Mouse (Mus musculus): ENCODE data around the gene Rbpjl. TPM values are rescaled to one million over a fixed set of nuclear protein-coding genes. Genes with fewer than 3 reads are reported as not detected.

The Rbpjl gene
- polyA plus RNA-seq, 1 experiment: 86.8 TPM

DNA sequence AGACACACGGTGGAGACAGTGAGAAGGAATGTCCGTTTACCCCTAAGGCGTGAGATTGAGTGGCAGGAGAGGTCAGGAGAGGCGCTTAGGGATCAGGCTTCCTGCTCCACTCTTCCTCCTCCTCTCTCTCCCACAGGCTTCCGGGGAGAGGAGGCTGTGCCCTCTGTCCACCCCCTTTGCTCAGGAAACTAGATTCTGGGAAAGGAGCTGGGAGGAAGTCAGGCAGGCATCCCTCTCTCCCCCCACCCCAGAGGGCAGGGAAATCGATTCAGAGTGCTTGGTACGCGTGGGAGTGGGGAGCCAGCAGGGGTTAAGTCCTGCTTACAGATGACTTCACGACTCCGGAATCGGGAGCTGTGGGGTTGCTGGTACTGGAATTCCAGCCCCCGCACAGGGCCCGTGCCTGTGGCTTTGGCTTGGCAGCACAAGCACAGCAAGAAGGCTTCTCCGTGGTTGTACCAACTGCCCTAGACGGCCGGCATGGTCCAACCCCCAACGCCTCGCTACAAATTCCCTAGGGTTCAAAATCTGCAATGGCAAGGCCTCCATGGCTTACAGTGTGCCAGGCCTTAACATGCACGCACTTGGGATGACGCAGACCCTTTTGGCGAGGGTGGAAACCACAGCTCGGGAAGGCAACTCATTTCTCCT lies 29.7 kb downstream of the Rbpjl start:
- WGBS: 23% methylated on average over 22 of the region's 22 CpGs
- Histone ChIP-seq H3K4me1 (ENCODE audit: control insufficient read depth, insufficient read depth, low read length) (peaks cover 21% of the 10 kb centered on the region), H3K4me3 (replicated peaks; ENCODE audit: extremely low read depth, low read depth, low read length) (no peak overlapping the region)
- DNase-seq: no peak
- no peak for TF ChIP-seq POLR2A (IDR thresholded peaks at IDR 0.05; ENCODE audit: borderline replicate concordance, extremely low read depth, low read depth, low read length)
- TF ChIP-seq CTCF (IDR thresholded peaks at IDR 0.05; ENCODE audit: insufficient read depth, low read length): no peak

DNA sequence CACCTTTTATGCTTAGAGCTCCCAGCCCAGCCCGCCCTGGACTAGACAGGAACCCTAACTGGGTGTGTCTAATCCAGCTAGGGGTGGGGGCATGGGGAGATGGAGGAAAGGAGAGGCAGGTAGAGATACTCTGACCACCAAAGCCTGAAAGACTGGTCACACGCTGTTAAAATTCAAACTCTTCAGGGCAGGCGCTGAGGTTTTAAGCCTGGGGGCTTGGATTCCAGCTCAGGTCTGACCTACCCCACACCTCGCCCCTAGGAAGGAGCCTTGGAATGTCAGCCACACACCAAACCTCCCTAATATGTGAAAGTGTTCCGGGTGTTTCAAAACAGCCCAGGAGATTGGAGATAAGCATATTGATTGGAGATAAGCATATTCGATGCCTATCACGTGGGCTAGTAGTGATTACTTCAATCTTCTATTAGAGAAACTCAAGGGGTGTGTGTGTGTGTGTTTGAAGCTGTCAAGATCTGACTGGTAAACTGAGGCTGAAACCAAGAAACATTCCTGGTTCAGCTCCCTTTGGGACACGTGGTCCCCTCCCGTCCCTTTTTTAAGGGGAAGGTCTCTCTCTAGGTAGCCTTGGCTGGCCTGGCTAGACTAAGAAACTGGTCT lies 30.4 kb downstream of the Rbpjl start:
- WGBS: 67% methylated on average over 9 of the region's 9 CpGs
- TF ChIP-seq POLR2A (IDR thresholded peaks at IDR 0.05; ENCODE audit: borderline replicate concordance, extremely low read depth, low read depth, low read length) (no peak), CTCF (IDR thresholded peaks at IDR 0.05; ENCODE audit: insufficient read depth, low read length) (no peak)
- Histone ChIP-seq H3K4me3 (replicated peaks; ENCODE audit: extremely low read depth, low read depth, low read length) (no peak overlapping the region), H3K4me1 (ENCODE audit: control insufficient read depth, insufficient read depth, low read length) (peaks cover 21% of the 10 kb centered on the region)
- DNase-seq: no peak

GRCm38 (mm10) chr2:164434681-164435080 lies 31.7 kb downstream of the Rbpjl start:
- TF ChIP-seq CTCF (IDR thresholded peaks at IDR 0.05; ENCODE audit: insufficient read depth, low read length) (no peak), POLR2A (IDR thresholded peaks at IDR 0.05; ENCODE audit: borderline replicate concordance, extremely low read depth, low read depth, low read length) (no peak)
- no peak for DNase-seq
- no peak overlapping the region for H3K4me3 ChIP-seq (replicated peaks; ENCODE audit: extremely low read depth, low read depth, low read length)
- WGBS: 59% methylated on average over 3 of the region's 3 CpGs
- H3K4me1 ChIP-seq (ENCODE audit: control insufficient read depth, insufficient read depth, low read length): peaks cover 21% of the 10 kb centered on the region

DNA sequence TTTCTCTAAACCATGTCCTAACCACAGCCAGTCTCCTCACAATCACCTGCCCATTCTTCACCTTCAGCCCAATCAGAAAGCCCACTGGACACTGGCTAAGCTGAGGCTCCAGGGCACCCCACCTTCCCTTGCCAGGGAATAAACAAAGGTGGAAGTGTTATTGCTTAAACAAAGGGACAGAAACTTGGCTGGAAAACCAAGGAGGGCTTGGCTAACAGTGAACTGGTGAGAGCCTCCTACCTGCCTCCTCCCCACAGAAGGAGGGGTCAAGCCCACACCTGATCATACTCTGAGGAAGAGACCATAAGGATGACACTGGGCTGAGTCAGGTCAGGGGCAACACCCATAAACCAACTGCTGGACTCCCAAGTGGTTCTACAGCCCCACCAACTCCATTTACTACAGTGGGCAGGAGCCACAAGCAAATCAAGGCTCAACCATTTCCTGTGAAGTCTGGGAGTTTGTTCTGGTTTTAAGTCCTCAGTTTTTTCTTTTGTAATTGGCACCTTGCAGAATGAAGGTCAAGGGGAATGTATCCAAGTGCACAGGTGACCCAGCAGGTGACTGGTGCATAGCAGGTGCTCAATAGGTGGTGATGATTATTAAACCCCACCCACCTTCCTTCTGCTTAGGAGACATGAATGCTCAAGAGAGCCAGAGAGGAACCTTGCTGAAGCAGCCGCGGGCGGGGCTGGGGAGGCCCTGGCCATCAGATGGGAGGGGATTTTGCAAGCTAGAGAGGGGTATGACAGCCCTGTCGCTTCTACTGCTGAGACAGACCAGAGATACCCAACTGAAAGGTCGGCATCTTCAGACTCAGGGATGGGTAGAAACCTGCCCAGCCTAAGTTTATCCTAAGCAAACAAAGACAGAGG lies 32.5 kb downstream of the Rbpjl start:
- peaks cover 21% of the 10 kb centered on the region for H3K4me1 ChIP-seq (ENCODE audit: control insufficient read depth, insufficient read depth, low read length)
- no peak overlapping the region for H3K4me3 ChIP-seq (replicated peaks; ENCODE audit: extremely low read depth, low read depth, low read length)
- no peak for DNase-seq
- WGBS: 34% methylated on average over 5 of the region's 5 CpGs
- TF ChIP-seq POLR2A (IDR thresholded peaks at IDR 0.05; ENCODE audit: borderline replicate concordance, extremely low read depth, low read depth, low read length) (no peak), CTCF (IDR thresholded peaks at IDR 0.05; ENCODE audit: insufficient read depth, low read length) (no peak)

DNA sequence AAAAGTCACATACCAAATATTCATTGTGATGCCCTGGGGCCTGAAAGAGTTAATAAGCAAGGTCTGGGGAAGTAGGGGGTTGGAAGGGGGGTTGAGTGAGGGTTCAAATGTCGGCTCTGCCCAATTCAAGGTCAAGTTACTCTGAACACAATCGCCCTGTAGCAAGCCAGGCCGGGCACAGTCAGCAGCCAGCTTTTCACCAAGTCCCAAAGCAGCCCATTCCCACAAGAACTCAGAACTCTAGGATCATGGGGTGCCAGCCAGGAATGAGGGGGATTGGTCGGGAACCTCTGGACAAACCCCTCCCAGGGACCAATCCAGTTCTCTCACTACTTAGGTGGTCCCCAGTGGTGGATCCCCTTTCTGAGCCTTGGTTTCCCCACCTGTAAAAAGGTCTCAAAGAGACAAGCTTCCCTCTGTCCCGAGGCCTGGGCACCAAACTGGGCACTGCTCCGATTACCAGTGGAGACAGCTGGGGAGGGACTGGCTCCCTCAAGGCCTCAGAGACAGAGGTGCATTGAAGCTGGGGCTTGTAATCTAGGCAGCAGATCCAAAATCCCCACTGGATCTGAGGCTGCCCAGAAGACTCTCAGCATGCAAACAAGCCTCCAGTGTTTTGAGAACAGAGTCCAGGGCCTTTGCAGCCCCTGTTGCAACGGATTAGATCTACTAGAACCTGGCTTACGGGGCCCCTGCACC lies 33.4 kb downstream of the Rbpjl start:
- WGBS: 34% methylated on average over 8 of the region's 8 CpGs
- no peak for DNase-seq
- no peak overlapping the region for H3K4me3 ChIP-seq (replicated peaks; ENCODE audit: extremely low read depth, low read depth, low read length)
- TF ChIP-seq POLR2A (IDR thresholded peaks at IDR 0.05; ENCODE audit: borderline replicate concordance, extremely low read depth, low read depth, low read length): no peak
- no peak for TF ChIP-seq CTCF (IDR thresholded peaks at IDR 0.05; ENCODE audit: insufficient read depth, low read length)
- peaks cover 18% of the 10 kb centered on the region for H3K4me1 ChIP-seq (ENCODE audit: control insufficient read depth, insufficient read depth, low read length)

DNA sequence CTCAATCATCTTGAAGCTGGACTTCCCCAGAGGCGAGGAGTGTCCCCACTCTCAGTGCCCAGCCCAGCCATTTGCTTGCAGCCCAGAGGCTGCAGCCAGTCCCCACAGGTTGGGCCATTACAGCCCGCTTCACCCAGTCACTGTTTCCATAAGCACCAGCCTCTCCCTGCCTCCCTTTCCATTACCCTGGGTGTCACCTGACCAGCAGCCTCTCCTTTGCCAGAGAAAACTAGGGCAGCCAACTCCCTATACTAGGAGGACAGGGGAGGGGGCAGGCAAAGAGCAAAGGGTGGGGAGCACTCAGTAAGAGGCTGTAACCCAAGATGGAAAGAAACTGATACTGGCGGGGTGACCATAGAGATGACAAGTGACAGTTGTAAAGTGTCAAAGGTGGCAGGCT lies 34.0 kb downstream of the Rbpjl start:
- TF ChIP-seq POLR2A (IDR thresholded peaks at IDR 0.05; ENCODE audit: borderline replicate concordance, extremely low read depth, low read depth, low read length) (no peak), CTCF (IDR thresholded peaks at IDR 0.05; ENCODE audit: insufficient read depth, low read length) (no peak)

GRCm38 (mm10) chr2:164437710-164438109 lies 34.8 kb downstream of the Rbpjl start:
- H3K4me1 ChIP-seq (ENCODE audit: control insufficient read depth, insufficient read depth, low read length): peaks cover 11% of the 10 kb centered on the region
- WGBS: 55% methylated on average over 6 of the region's 6 CpGs

More for the DNA sequence above, 34.0 kb downstream of the Rbpjl start:
- 51% methylated on average over 3 of the region's 3 CpGs for WGBS
- peaks cover 16% of the 10 kb centered on the region for H3K4me1 ChIP-seq (ENCODE audit: control insufficient read depth, insufficient read depth, low read length)
- no peak overlapping the region for H3K4me3 ChIP-seq (replicated peaks; ENCODE audit: extremely low read depth, low read depth, low read length)
- DNase-seq: no peak

GRCm38 (mm10) chr2:164438257-164438656 lies 35.3 kb downstream of the Rbpjl start:
- Histone ChIP-seq H3K4me1 (ENCODE audit: control insufficient read depth, insufficient read depth, low read length) (peaks cover 6% of the 10 kb centered on the region; the same call in 1 of the 2 replicates), H3K4me3 (replicated peaks; ENCODE audit: extremely low read depth, low read depth, low read length) (no peak overlapping the region)
- no peak for DNase-seq
- TF ChIP-seq CTCF (IDR thresholded peaks at IDR 0.05; ENCODE audit: insufficient read depth, low read length) (no peak), POLR2A (IDR thresholded peaks at IDR 0.05; ENCODE audit: borderline replicate concordance, extremely low read depth, low read depth, low read length) (no peak)
- 43% methylated on average over 8 of the region's 8 CpGs for WGBS

More at GRCm38 (mm10) chr2:164437710-164438109, 34.8 kb downstream of the Rbpjl start:
- no peak overlapping the region for H3K4me3 ChIP-seq (replicated peaks; ENCODE audit: extremely low read depth, low read depth, low read length)
- TF ChIP-seq POLR2A (IDR thresholded peaks at IDR 0.05; ENCODE audit: borderline replicate concordance, extremely low read depth, low read depth, low read length) (no peak), CTCF (IDR thresholded peaks at IDR 0.05; ENCODE audit: insufficient read depth, low read length) (no peak)
- DNase-seq: no peak

GRCm38 (mm10) chr2:164439001-164439421 lies 36.1 kb downstream of the Rbpjl start:
- WGBS: 40% methylated on average over 3 of the region's 3 CpGs
- no peak for DNase-seq
- no peak overlapping the region for H3K4me3 ChIP-seq (replicated peaks; ENCODE audit: extremely low read depth, low read depth, low read length)
- peaks cover 2% of the 10 kb centered on the region; the same call in 1 of the 2 replicates for H3K4me1 ChIP-seq (ENCODE audit: control insufficient read depth, insufficient read depth, low read length)
- TF ChIP-seq POLR2A (IDR thresholded peaks at IDR 0.05; ENCODE audit: borderline replicate concordance, extremely low read depth, low read depth, low read length) (no peak), CTCF (IDR thresholded peaks at IDR 0.05; ENCODE audit: insufficient read depth, low read length) (no peak)

All from lung, adult 2 months (tissue).